Mouse (Mus musculus): ENCODE data around the gene Fam187a.

Gene Fam187a

GRCm38 (mm10) chr11:102895779-102896178 is 10.8 kb downstream of the Fam187a start:
- no peak for DNase-seq (ENCODE audit: low spot score)

GRCm38 (mm10) chr11:102896641-102897040 is 11.7 kb downstream of the Fam187a start:
- no peak for DNase-seq (ENCODE audit: low spot score)

GRCm38 (mm10) chr11:102898408-102898807 is 13.4 kb downstream of the Fam187a start:
- no peak for DNase-seq (ENCODE audit: low spot score)

GRCm38 (mm10) chr11:102900763-102901162 is 15.8 kb downstream of the Fam187a start, which contains the start of gene Gfap:
TSS of gene Gfap (minus strand) at chr11:102900912.
- DNase-seq (ENCODE audit: low spot score) = peak; percentile 58

GRCm38 (mm10) chr11:102901199-102901598 is 16.2 kb downstream of the Fam187a start:
- no peak for DNase-seq (ENCODE audit: low spot score)

GRCm38 (mm10) chr11:102902107-102902506 is 17.1 kb downstream of the Fam187a start:
- DNase-seq (ENCODE audit: low spot score) = no peak

GRCm38 (mm10) chr11:102903654-102904053 is 18.7 kb downstream of the Fam187a start:
- no peak for DNase-seq (ENCODE audit: low spot score)

- no peak for DNase-seq (ENCODE audit: low spot score)
Measured at GRCm38 (mm10) chr11:102911376-102911775, 26.4 kb downstream of the Fam187a start.

GRCm38 (mm10) chr11:102915380-102915779 is 30.4 kb downstream of the Fam187a start:
- no peak for DNase-seq (ENCODE audit: low spot score)

- no peak for DNase-seq (ENCODE audit: low spot score)
Measured at GRCm38 (mm10) chr11:102918077-102918476, 33.1 kb downstream of the Fam187a start.

- DNase-seq (ENCODE audit: low spot score) = no peak
Measured at GRCm38 (mm10) chr11:102921491-102921890, 36.5 kb downstream of the Fam187a start.

- DNase-seq (ENCODE audit: low spot score) = peak; percentile 87
Measured at GRCm38 (mm10) chr11:102924557-102925350, 39.8 kb downstream of the Fam187a start, which contains the start of gene Kif18b. TSS of gene Kif18b (minus strand) at chr11:102925124.

- no peak for DNase-seq (ENCODE audit: low spot score)
Measured at GRCm38 (mm10) chr11:102925351-102925717, 40.4 kb downstream of the Fam187a start.

GRCm38 (mm10) chr11:102930672-102931071 is 45.7 kb downstream of the Fam187a start:
- no peak for DNase-seq (ENCODE audit: low spot score)

GRCm38 (mm10) chr11:102936272-102936671 is 51.3 kb downstream of the Fam187a start:
- DNase-seq (ENCODE audit: low spot score) = no peak

Data from ovary, postnatal 10 days (tissue).